Mouse (Mus musculus) embryo, embryonic 11 days (tissue): Measurements from ENCODE around the gene Defa26.
"Not testable (repeated sequence)": the region's sequence is repeated elsewhere in the genome, so short reads cannot be mapped to it uniquely, and the experiment has no call there.

ENCODE experiments used
- DNase-seq: peaks from one replicate; pipeline ENCODE4 v3.0.0-alpha.2; 2015

Defa26 gene

DNA sequence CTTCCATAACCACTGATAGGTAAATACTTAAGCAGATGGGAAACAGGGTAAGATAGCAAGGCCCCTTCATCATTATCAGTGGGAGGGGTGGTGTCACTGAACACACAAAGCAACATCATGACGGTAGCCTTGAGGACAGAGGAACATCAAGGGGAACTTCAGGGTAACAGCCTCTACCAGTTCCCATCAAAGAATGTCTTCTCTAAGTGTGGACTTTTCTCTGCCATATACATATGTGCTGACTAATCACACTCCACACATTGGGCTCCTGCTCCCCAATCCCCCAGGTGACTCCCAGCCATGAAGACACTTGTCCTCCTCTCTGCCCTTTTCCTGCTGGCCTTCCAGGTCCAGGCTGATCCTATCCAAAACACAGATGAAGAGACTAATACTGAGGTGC is at the start of gene Defa26:
Gene Defa26 (plus strand): TSS at position 301 of the 400 bp plus-strand sequence.
- not testable (repeated sequence) for DNase-seq

DNA sequence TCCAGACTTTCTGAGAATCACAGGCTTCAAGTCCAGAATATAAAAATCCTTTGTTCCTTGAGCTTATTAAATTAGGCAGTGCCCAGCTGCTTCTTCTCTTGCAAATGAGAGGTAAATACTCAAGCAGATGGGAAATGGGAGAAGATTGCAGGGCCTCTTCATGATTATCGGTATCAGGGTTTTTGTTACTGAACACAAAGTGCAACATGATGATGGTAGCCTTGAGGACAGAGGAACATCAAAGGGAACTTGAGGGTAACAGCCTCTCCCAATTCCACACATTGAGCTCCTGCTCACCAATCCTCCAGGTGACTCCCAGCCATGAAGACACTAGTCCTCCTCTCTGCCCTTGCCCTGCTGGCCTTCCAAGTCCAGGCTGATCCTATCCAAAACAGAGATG is 35.3 kb upstream of the Defa26 start, which contains the start of gene Defa28:
Gene Defa28 (plus strand): TSS at position 301 of the 400 bp plus-strand sequence.
- DNase-seq: not testable (repeated sequence)

DNA sequence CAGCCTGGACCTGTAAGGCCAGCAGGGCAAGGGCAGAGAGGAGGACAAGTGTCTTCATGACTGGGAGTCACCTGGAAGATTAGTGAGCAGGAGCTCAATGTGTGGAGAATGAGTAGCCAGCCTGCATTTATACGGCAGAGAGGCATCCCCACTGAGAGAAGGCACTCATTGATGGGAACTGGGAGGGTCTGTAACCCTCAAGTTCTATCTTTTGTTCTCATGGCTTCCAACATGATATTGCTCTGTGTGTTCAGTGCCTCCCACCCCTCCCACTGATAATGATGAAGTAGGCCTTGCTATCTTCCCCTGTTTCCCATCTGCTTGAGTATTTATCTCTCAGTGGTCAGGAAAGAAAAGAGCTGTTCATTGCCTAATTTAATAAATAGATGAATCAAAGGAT is 23.6 kb upstream of the Defa26 start, which contains the start of gene Gm7861:
Gene Gm7861 (minus strand): TSS at position 101 of the 400 bp plus-strand sequence.
- DNase-seq: not testable (repeated sequence)

DNA sequence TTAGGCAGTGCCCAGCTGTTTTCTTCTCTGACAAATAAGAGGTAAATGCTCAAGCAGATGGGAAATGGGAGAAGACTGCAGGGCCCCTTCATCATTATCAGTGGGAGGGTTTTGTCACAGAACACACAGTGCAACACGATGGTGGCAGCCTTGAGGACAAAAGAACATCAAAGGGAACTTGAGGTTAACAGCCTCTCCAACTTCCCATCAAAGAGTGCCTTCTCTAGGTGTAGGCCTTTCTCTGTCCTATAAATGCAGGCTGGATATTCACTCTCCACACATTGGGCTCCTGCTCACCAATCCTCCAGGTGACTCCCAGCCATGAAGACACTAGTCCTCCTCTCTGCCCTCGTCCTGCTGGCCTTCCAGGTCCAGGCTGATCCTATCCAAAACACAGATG is 37.5 kb downstream of the Defa26 start, which contains the start of gene Defa17:
Gene Defa17 (plus strand): TSS at position 301 of the 400 bp plus-strand sequence.
- not testable (repeated sequence) for DNase-seq

DNA sequence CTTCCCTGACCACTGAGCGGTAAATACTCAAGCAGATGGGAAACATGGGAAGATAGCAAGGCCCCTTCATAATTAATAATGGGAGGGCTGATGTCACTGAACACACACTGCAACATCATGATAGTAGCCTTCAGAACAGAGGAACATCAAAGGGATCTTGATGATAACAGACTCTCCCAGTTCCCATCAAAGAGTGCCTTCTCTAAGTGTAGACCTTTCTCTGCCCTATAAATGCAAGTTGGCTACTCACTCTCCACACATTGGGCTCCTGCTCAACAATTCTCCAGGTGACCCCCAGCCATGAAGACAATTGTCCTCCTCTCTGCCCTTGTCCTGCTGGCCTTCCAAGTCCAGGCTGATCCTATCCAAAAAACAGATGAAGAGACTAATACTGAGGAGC is 47.5 kb downstream of the Defa26 start, which contains the start of gene Defa34:
Gene Defa34 (plus strand): TSS at position 301 of the 400 bp plus-strand sequence.
- not testable (repeated sequence) for DNase-seq
